Mouse (Mus musculus) forebrain, embryonic 15.5 days (tissue): ENCODE results near the gene Ttpal. TPM values are rescaled to one million over a fixed set of nuclear protein-coding genes. Genes with fewer than 3 reads are reported as not detected.
"Not testable (repeated sequence)": the region's sequence is repeated elsewhere in the genome, so short reads cannot be mapped to it uniquely, and the experiment has no call there.

Source experiments
- ATAC-seq: fragments of 200-750 bp; cut with Nextera tagmentation; replicated peaks from 2 replicates; pipeline ENCODE4 v1.8.0; 2017; ENCODE audit warnings: mild to moderate bottlenecking, moderate TSS enrichment, moderate library complexity
- H3K27ac ChIP-seq: fragments of 300-500 bp; sonication (generic); replicated peaks from 2 replicates; pipeline ENCODE4 v1.5.1; 2015; ENCODE audit warnings: mild to moderate bottlenecking, inconsistent platforms
- H3K27me3 ChIP-seq: fragments of 300-500 bp; sonication (generic); 2 replicates; pipeline ENCODE4 v1.6.1; 2015; ENCODE audit warnings: inconsistent platforms
- H3K36me3 ChIP-seq: fragments of 300-500 bp; sonication (generic); 2 replicates; pipeline ENCODE4 v1.6.1; 2015; ENCODE audit warnings: mild to moderate bottlenecking, inconsistent platforms
- H3K4me1 ChIP-seq: fragments of 300-500 bp; sonication (generic); 2 replicates; pipeline ENCODE4 v1.6.1; 2015; ENCODE audit warnings: inconsistent platforms
- H3K4me2 ChIP-seq: fragments of 300-500 bp; sonication (generic); replicated peaks from 2 replicates; pipeline ENCODE4 v1.6.1; 2015; ENCODE audit warnings: mild to moderate bottlenecking, inconsistent platforms
- H3K4me3 ChIP-seq: fragments of 300-500 bp; sonication (generic); 2 replicates; pipeline ENCODE4 v1.5.1; 2015; ENCODE audit warnings: mild to moderate bottlenecking, inconsistent platforms
- H3K9ac ChIP-seq: fragments of 300-500 bp; sonication (generic); replicated peaks from 2 replicates; pipeline ENCODE4 v1.6.1; 2015; ENCODE audit warnings: mild to moderate bottlenecking, inconsistent platforms
- H3K9me3 ChIP-seq: fragments of 300-500 bp; sonication (generic); 2 replicates; pipeline ENCODE4 v1.6.1; 2016; ENCODE audit warnings: inconsistent platforms
- WGBS: fragments of 180-500 bp; shearing (Covaris S2); methylation state at CpG from one replicate; pipeline ENCODE4 v1.1.7; 2015; ENCODE audit warnings: mixed read lengths; 5-methylcytosine and 5-hydroxymethylcytosine counted together
- polyA plus RNA-seq: library from polyadenylated mRNA; unstranded; fragments of >200 nt; fragmentation: Nextera tagmentation; extraction: Ambion mirVana; gene quantifications from 2 replicates; pipeline ENCODE4 v1.2.1, GENCODE M21; 2015

Gene Ttpal
- polyA plus RNA-seq, 1 experiment from 2014 or later = 44.4 TPM

GRCm38 (mm10) chr2:163615906-163616651 lies 14.0 kb downstream of the Ttpal start:
- no peak overlapping the region for H3K27ac ChIP-seq
- no peak overlapping the region for H3K4me3 ChIP-seq
- H3K9me3 ChIP-seq = no peaks in the 10 kb centered on the region
- H3K27me3 ChIP-seq = no peaks in the 10 kb centered on the region
- no peak overlapping the region for H3K4me2 ChIP-seq
- ATAC-seq = no peak
- H3K36me3 ChIP-seq = peaks cover 77% of the 10 kb centered on the region
- H3K9ac ChIP-seq = no peak overlapping the region
- WGBS = 90% methylated on average over 4 of the region's 4 CpGs
- H3K4me1 ChIP-seq = no peaks in the 10 kb centered on the region

- no peak for ATAC-seq
- no peak overlapping the region for H3K4me3 ChIP-seq
- no peak overlapping the region for H3K9ac ChIP-seq
- H3K27ac ChIP-seq = no peak overlapping the region
- H3K4me1 ChIP-seq = no peaks in the 10 kb centered on the region
- H3K27me3 ChIP-seq = no peaks in the 10 kb centered on the region
- no peak overlapping the region for H3K4me2 ChIP-seq
- WGBS = 84% methylated on average over 3 of the region's 3 CpGs
- H3K9me3 ChIP-seq = no peaks in the 10 kb centered on the region
- peaks cover 81% of the 10 kb centered on the region for H3K36me3 ChIP-seq
Observed at GRCm38 (mm10) chr2:163616652-163617227, 14.6 kb downstream of the Ttpal start.

- 86% methylated on average over 3 of the region's 3 CpGs for WGBS
Observed at GRCm38 (mm10) chr2:163617232-163617863, 15.2 kb downstream of the Ttpal start.

GRCm38 (mm10) chr2:163617874-163618273 lies 15.8 kb downstream of the Ttpal start:
- H3K4me3 ChIP-seq = no peak overlapping the region
- H3K4me2 ChIP-seq = no peak overlapping the region
- no peak for ATAC-seq
- peaks cover 81% of the 10 kb centered on the region for H3K36me3 ChIP-seq
- no peak overlapping the region for H3K27ac ChIP-seq
- H3K9ac ChIP-seq = no peak overlapping the region
- H3K27me3 ChIP-seq = no peaks in the 10 kb centered on the region
- H3K4me1 ChIP-seq = no peaks in the 10 kb centered on the region
- WGBS = 94% methylated on average over 4 of the region's 4 CpGs
- no peaks in the 10 kb centered on the region for H3K9me3 ChIP-seq

More at GRCm38 (mm10) chr2:163617232-163617863, 15.2 kb downstream of the Ttpal start:
- Histone ChIP-seq H3K27ac (no peak overlapping the region), H3K36me3 (peaks cover 80% of the 10 kb centered on the region), H3K4me2 (no peak overlapping the region), H3K27me3 (no peaks in the 10 kb centered on the region), H3K4me1 (no peaks in the 10 kb centered on the region), H3K4me3 (no peak overlapping the region), H3K9ac (no peak overlapping the region), H3K9me3 (no peaks in the 10 kb centered on the region)
- no peak for ATAC-seq

- H3K4me1 ChIP-seq = no peaks in the 10 kb centered on the region
- H3K4me3 ChIP-seq = no peak overlapping the region
- no peaks in the 10 kb centered on the region for H3K9me3 ChIP-seq
- peaks cover 78% of the 10 kb centered on the region for H3K36me3 ChIP-seq
- 92% methylated on average over 8 of the region's 8 CpGs for WGBS
- H3K27ac ChIP-seq = no peak overlapping the region
- ATAC-seq = no peak
- no peak overlapping the region for H3K4me2 ChIP-seq
- no peak overlapping the region for H3K9ac ChIP-seq
- no peaks in the 10 kb centered on the region for H3K27me3 ChIP-seq
Observed at GRCm38 (mm10) chr2:163620451-163620850, 18.3 kb downstream of the Ttpal start.

GRCm38 (mm10) chr2:163621401-163621800 lies 19.3 kb downstream of the Ttpal start:
- WGBS = 93% methylated on average over 3 of the region's 3 CpGs
- not testable (repeated sequence) for H3K4me1 ChIP-seq, H3K4me2 ChIP-seq, H3K27me3 ChIP-seq, H3K9ac ChIP-seq, H3K9me3 ChIP-seq, H3K4me3 ChIP-seq, H3K27ac ChIP-seq, ATAC-seq
- H3K36me3 ChIP-seq = peaks cover 78% of the 10 kb centered on the region

- H3K27ac ChIP-seq = no peak overlapping the region
- H3K27me3 ChIP-seq = no peaks in the 10 kb centered on the region
- H3K36me3 ChIP-seq = peaks cover 75% of the 10 kb centered on the region
- H3K4me2 ChIP-seq = no peak overlapping the region
- no peaks in the 10 kb centered on the region for H3K9me3 ChIP-seq
- H3K9ac ChIP-seq = no peak overlapping the region
- no peak overlapping the region for H3K4me3 ChIP-seq
- WGBS = 95% methylated on average over 4 of the region's 4 CpGs
- H3K4me1 ChIP-seq = no peaks in the 10 kb centered on the region
- ATAC-seq = no peak
Observed at GRCm38 (mm10) chr2:163631223-163631622, 29.1 kb downstream of the Ttpal start.

GRCm38 (mm10) chr2:163631715-163632114 lies 29.6 kb downstream of the Ttpal start:
- no peaks in the 10 kb centered on the region for H3K27me3 ChIP-seq
- 97% methylated on average over 2 of the region's 2 CpGs for WGBS
- H3K36me3 ChIP-seq = peaks cover 70% of the 10 kb centered on the region
- no peak overlapping the region for H3K27ac ChIP-seq
- no peak for ATAC-seq
- H3K4me3 ChIP-seq = no peak overlapping the region
- no peaks in the 10 kb centered on the region for H3K4me1 ChIP-seq
- no peak overlapping the region for H3K4me2 ChIP-seq
- no peaks in the 10 kb centered on the region for H3K9me3 ChIP-seq
- H3K9ac ChIP-seq = no peak overlapping the region

GRCm38 (mm10) chr2:163634211-163634610 lies 32.1 kb downstream of the Ttpal start:
- no peak for ATAC-seq
- no peaks in the 10 kb centered on the region for H3K9me3 ChIP-seq
- no peak overlapping the region for H3K27ac ChIP-seq
- no peak overlapping the region for H3K4me3 ChIP-seq
- H3K4me2 ChIP-seq = no peak overlapping the region
- H3K9ac ChIP-seq = no peak overlapping the region
- peaks cover 47% of the 10 kb centered on the region for H3K36me3 ChIP-seq
- WGBS = 98% methylated on average over 2 of the region's 2 CpGs
- H3K27me3 ChIP-seq = no peaks in the 10 kb centered on the region
- no peaks in the 10 kb centered on the region for H3K4me1 ChIP-seq

GRCm38 (mm10) chr2:163636057-163636456 lies 33.9 kb downstream of the Ttpal start:
- Histone ChIP-seq H3K4me3 (no peak overlapping the region), H3K27ac (no peak overlapping the region), H3K9ac (no peak overlapping the region), H3K9me3 (no peaks in the 10 kb centered on the region), H3K27me3 (no peaks in the 10 kb centered on the region), H3K36me3 (peaks cover 30% of the 10 kb centered on the region), H3K4me2 (no peak overlapping the region), H3K4me1 (no peaks in the 10 kb centered on the region)
- ATAC-seq = no peak
- 93% methylated on average over 2 of the region's 2 CpGs for WGBS

- Histone ChIP-seq H3K9me3 (no peaks in the 10 kb centered on the region), H3K4me3 (no peak overlapping the region), H3K27me3 (no peaks in the 10 kb centered on the region), H3K4me1 (peaks cover 10% of the 10 kb centered on the region), H3K27ac (no peak overlapping the region), H3K4me2 (no peak overlapping the region), H3K9ac (no peak overlapping the region), H3K36me3 (peaks cover 16% of the 10 kb centered on the region)
- 77% methylated on average over 5 of the region's 5 CpGs for WGBS
- ATAC-seq = no peak
Observed at GRCm38 (mm10) chr2:163637655-163638266, 35.6 kb downstream of the Ttpal start.

GRCm38 (mm10) chr2:163640493-163640892 lies 38.4 kb downstream of the Ttpal start:
- ATAC-seq = no peak
- Histone ChIP-seq H3K9ac (no peak overlapping the region), H3K27ac (no peak overlapping the region), H3K27me3 (no peaks in the 10 kb centered on the region), H3K9me3 (no peaks in the 10 kb centered on the region), H3K4me1 (peaks cover 23% of the 10 kb centered on the region), H3K4me3 (no peak overlapping the region), H3K4me2 (no peak overlapping the region), H3K36me3 (peaks cover 4% of the 10 kb centered on the region; the same call in 1 of the 2 replicates)
- 64% methylated on average over 3 of the region's 3 CpGs for WGBS
